Mouse (Mus musculus): ENCODE data around the gene Tmem120a.

Gene Tmem120a

GRCm38 (mm10) chr5:135707855-135708254 is 36.4 kb downstream of the Tmem120a start:
- no peak for DNase-seq (ENCODE audit: low spot score)

GRCm38 (mm10) chr5:135707039-135707438 is 37.2 kb downstream of the Tmem120a start:
- no peak for DNase-seq (ENCODE audit: low spot score)

- DNase-seq (ENCODE audit: low spot score), result no peak
These were observed 38.9 kb downstream of the Tmem120a start for GRCm38 (mm10) chr5:135705383-135705782.

DNA sequence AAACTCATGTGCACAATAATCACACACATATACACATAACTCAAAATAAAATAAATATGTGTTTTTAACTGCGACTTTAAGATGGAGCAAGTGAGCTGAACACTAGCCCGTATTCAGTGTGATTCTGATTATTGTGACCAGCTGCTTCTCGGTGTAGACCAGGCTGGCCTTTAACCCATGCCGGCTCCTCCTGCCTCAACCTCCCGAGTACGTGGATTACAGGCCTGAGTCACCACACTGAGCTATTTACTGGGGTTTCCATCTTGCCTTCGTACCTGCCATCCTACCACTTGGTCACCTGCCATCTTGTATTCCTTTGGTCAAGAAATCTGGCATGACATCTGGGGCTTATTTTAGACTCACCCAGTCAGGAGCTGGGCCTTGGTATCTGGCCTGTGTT is 40.8 kb downstream of the Tmem120a start:
- DNase-seq (ENCODE audit: low spot score), result no peak

DNA sequence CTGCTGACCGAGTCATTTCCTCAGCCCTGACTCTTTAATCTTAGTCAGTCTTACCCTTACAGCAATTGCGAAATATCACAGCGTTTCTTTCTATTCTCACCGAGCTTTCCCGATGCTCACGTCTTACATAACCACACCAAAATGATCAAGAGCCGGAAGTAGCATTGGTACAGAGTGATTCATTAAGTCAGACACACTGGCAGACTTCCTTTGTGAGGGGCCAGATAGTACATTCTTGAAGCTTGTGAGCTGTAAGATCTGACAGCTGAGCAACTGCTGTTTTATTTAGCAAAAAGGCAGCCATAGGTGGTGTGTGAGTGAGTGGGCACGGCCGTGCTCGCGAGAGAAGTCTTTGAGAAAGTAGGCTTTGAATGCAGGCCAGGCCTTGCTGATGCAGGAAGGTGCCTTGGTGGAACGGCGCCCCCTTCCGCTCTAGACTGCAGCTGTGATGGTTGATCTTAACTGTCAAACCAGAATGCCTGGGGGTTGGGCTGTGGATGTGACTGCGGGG is 41.5 kb downstream of the Tmem120a start:
- no peak for DNase-seq (ENCODE audit: low spot score)

- DNase-seq (ENCODE audit: low spot score), result no peak
These were observed 42.1 kb downstream of the Tmem120a start for GRCm38 (mm10) chr5:135702190-135702589.

DNA sequence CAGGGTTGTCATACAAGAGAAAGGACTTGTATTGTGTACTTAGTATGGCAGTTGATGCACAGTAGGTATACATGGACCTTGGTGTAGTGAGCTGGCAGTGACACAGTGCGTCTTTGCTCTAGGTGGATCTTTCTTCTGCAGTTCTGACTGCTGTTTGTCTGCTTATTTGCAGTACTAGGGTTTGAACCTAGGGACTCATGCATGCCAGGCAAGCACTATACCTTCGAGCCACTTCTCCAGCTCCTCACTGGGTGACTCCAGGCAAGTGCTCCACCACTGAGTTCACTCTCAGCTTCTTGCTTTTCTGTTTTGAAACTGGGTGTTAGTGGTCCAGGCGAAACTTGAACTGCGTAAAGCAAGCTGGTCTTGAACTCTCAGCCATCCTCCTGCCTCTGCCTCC is 42.6 kb downstream of the Tmem120a start:
- no peak for DNase-seq (ENCODE audit: low spot score)

DNA sequence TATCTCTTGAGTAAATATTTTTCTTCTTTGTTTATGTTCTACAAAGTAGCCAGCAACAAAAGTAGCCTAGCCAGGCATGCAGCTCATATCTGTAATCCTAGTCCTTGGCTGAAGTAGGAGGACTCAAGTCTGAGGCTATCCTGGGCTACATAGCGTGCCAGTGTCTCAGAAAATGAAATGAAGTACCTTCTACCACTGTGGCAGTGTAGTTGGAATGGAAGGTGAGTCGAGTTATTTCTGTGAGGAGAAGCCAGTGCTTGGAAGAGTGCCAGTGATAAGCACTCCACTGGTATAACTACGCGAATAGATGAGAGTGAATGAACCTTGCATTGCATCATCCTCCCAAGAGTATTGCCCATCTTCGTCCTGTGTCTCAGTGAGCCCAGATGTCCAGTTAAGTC is 46.5 kb downstream of the Tmem120a start:
- DNase-seq (ENCODE audit: low spot score), result no peak

- DNase-seq (ENCODE audit: low spot score), result no peak
These were observed 48.9 kb downstream of the Tmem120a start for GRCm38 (mm10) chr5:135695277-135695721.

DNA sequence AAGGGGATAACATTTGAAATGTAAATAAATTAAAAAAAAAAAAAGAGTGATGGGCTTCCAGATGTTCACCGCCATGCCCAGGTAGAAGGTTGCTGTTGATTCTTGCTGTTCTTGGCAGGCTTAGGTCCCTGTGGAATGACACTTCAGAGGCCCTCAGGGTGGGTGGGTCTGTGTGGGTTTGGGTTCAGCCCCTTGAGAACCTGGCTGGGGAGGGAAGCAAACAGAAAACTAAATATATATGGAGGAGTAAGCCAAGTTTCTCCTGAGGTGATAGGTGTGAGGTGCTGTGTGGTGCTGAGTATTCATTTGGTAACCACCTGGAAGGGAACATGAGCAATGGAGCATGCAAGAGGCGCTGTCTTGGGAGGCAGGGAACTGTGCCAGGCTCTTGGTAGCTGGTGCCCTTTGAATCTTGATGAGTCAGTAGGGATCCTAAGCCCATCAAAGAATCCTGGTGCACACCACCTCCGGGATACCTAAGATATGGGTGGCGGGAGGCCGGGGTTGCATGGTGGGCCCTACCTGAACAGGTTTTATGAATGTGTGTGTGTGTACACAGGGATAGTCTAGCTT is 50.9 kb downstream of the Tmem120a start:
- no peak for DNase-seq (ENCODE audit: low spot score)

- no peak for DNase-seq (ENCODE audit: low spot score)
These were observed 53.0 kb downstream of the Tmem120a start for GRCm38 (mm10) chr5:135691266-135691665.

GRCm38 (mm10) chr5:135690401-135690800 is 53.8 kb downstream of the Tmem120a start:
- DNase-seq (ENCODE audit: low spot score), result no peak

Measured in layer of hippocampus, adult 9-10 months (tissue).